Mouse (Mus musculus): ENCODE data around the gene Triap1. TPM values are rescaled to one million over a fixed set of nuclear protein-coding genes. Genes with fewer than 3 reads are reported as not detected.

Gene Triap1
- polyA plus RNA-seq, 1 experiment from 2014 or later, result 47.6 TPM

DNA sequence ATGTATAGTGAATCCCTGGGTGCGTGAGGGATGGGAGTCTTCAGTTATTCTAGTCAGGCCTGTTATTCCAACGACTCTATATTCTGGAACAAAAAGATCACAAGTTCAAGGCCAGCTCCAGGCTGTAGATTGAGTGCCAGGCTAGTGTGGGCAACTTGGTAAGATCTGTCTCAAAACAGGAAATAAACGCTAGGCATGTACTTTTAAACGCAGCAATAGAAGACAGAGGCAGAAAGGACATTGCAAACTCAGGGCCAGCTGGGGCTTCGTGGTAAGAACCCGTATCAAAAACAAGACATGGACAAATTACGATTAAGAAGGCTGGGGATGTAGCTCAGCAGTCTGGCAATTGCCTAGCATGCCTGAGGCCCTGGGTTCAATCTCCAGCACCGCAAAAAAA is 18.4 kb downstream of the Triap1 start:
- no peak overlapping the region for H3K4me3 ChIP-seq (ENCODE audit: control insufficient read depth in 1 of 2, insufficient read depth in 1 of 2, low read depth in 1 of 2, low read length in 2 of 2)
- H3K36me3 ChIP-seq (ENCODE audit: control insufficient read depth, insufficient read depth, low read length), result no peaks in the 10 kb centered on the region
- H3K27ac ChIP-seq (replicated peaks in 1 of 2; ENCODE audit: control insufficient read depth in 1 of 2, insufficient read depth in 1 of 2, low read depth in 2 of 2, low read length in 2 of 2), result no peak overlapping the region
- no peak overlapping the region for H3K9ac ChIP-seq (ENCODE audit: low read length)
- no peaks in the 10 kb centered on the region for H3K9me3 ChIP-seq (ENCODE audit: control insufficient read depth, low read length)
- WGBS, result 83% methylated on average over 8 of the region's 8 CpGs
- H3K4me2 ChIP-seq (ENCODE audit: low read length), result no peak overlapping the region
- no peak for ATAC-seq (ENCODE audit: insufficient number of reproducible peaks, insufficient read depth, low FRiP score, low read depth)
- H3K4me1 ChIP-seq (ENCODE audit: control insufficient read depth in 2 of 2, insufficient read depth in 2 of 2, low read length in 2 of 2), result no peaks in the 10 kb centered on the region
- no peaks in the 10 kb centered on the region for H3K27me3 ChIP-seq (ENCODE audit: control insufficient read depth, insufficient read depth, low read length)

DNA sequence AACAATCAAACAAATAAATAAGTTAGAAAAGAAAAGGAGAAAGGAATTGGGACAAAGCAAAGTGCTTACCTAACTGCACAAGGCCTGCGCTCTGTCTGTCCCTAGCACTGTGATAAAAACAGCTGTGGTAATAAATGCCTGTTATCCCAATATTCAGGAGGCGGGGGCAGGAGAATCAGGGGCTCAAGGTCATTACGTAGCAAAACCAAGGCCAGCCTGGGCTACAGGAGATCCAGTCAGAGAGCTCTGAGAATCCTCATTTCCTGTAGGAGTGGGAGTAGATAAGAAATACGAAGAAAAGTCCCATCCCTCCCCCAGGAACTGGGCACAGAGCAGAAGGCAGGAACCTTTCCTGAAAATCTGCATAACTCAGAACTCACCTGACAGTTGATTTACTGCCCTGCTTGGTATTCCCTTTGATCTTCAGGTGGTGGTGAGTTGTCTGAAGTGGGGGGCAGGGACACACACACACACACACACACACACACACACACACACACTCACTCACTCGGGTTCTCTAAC is 18.9 kb downstream of the Triap1 start:
- no peak for ATAC-seq (ENCODE audit: insufficient number of reproducible peaks, insufficient read depth, low FRiP score, low read depth)
- 56% methylated on average over 5 of the region's 5 CpGs for WGBS

DNA sequence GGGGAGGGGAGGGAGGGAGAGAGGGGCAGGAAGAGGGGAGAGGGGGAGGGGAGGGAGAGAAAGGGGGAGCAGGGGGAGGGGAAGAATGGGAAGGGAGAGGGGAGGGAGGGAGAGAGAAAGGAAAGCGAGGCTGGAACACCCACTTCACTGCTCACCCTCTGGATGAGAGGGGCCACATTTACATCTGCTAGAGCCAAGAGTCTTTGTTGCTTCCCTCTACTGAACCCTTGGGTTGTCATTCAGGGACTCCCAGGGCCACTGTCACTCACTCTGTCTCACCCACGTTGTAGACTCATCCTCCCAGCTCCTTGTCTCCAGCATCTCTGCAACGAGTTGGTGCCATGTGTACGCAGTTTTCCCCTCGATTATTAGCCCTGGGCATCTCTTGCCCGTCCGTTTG is 21.2 kb downstream of the Triap1 start:
- Histone ChIP-seq H3K27me3 (ENCODE audit: control insufficient read depth, insufficient read depth, low read length) (no peaks in the 10 kb centered on the region), H3K9ac (ENCODE audit: low read length) (no peak overlapping the region), H3K4me1 (ENCODE audit: control insufficient read depth in 2 of 2, insufficient read depth in 2 of 2, low read length in 2 of 2) (no peaks in the 10 kb centered on the region), H3K27ac (replicated peaks in 1 of 2; ENCODE audit: control insufficient read depth in 1 of 2, insufficient read depth in 1 of 2, low read depth in 2 of 2, low read length in 2 of 2) (no peak overlapping the region), H3K36me3 (ENCODE audit: control insufficient read depth, insufficient read depth, low read length) (no peaks in the 10 kb centered on the region), H3K4me2 (ENCODE audit: low read length) (no peak overlapping the region), H3K9me3 (ENCODE audit: control insufficient read depth, low read length) (no peaks in the 10 kb centered on the region), H3K4me3 (ENCODE audit: control insufficient read depth in 1 of 2, insufficient read depth in 1 of 2, low read depth in 1 of 2, low read length in 2 of 2) (no peak overlapping the region)
- ATAC-seq (ENCODE audit: insufficient number of reproducible peaks, insufficient read depth, low FRiP score, low read depth), result no peak
- WGBS, result 30% methylated on average over 7 of the region's 7 CpGs

More for the DNA sequence above, 18.9 kb downstream of the Triap1 start:
- no peaks in the 10 kb centered on the region for H3K4me1 ChIP-seq (ENCODE audit: control insufficient read depth in 2 of 2, insufficient read depth in 2 of 2, low read length in 2 of 2)
- H3K36me3 ChIP-seq (ENCODE audit: control insufficient read depth, insufficient read depth, low read length), result no peaks in the 10 kb centered on the region
- H3K9me3 ChIP-seq (ENCODE audit: control insufficient read depth, low read length), result no peaks in the 10 kb centered on the region
- H3K4me3 ChIP-seq (ENCODE audit: control insufficient read depth in 1 of 2, insufficient read depth in 1 of 2, low read depth in 1 of 2, low read length in 2 of 2), result no peak overlapping the region
- no peak overlapping the region for H3K9ac ChIP-seq (ENCODE audit: low read length)
- no peak overlapping the region for H3K4me2 ChIP-seq (ENCODE audit: low read length)
- H3K27me3 ChIP-seq (ENCODE audit: control insufficient read depth, insufficient read depth, low read length), result no peaks in the 10 kb centered on the region
- no peak overlapping the region for H3K27ac ChIP-seq (replicated peaks in 1 of 2; ENCODE audit: control insufficient read depth in 1 of 2, insufficient read depth in 1 of 2, low read depth in 2 of 2, low read length in 2 of 2)

DNA sequence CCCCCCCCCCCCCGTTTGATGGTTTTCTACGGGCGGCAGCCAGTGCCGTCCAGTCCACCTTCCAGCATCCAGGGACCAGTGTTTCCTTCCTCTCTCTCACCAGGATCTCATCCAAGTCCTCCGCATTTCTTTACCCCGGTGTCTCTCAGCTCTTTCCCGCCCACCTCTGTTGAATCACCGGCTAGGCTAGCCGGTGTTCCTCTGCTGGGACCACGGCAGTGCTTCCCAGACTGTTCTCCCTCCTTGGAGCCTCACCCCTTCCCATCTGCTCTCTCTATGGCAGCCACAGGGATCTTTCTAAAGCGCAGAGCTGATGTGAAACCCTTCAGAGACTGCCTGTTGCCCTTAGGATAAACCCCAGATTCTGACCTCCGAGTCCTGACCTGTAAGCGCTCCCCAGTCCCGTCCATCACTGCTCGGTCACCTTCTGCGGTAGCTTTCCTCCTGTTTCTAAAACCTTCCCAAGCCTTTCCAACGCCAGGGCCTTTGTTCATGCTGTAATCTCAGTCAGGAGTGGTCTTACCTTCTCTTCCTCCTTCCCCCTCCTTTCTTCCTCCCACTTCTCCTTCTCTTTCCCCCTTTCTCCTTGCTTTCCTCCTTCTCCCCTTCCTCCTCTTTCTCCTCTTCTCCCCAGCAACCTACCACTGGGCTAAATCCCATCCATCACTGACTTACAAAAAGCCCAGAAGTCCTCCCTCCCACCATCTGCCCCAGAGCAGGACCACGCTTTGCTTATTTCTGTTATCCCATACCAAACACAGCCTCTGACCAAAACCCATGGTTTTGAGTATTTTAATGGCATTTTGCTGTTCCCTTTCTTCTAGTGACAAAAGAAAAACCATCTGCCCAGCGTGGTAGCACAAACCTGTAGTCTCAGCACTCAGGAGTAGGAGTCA is 22.0 kb downstream of the Triap1 start:
- Histone ChIP-seq H3K9me3 (ENCODE audit: control insufficient read depth, low read length) (no peaks in the 10 kb centered on the region), H3K4me1 (ENCODE audit: control insufficient read depth in 2 of 2, insufficient read depth in 2 of 2, low read length in 2 of 2) (no peaks in the 10 kb centered on the region), H3K9ac (ENCODE audit: low read length) (no peak overlapping the region), H3K4me2 (ENCODE audit: low read length) (no peak overlapping the region), H3K4me3 (ENCODE audit: control insufficient read depth in 1 of 2, insufficient read depth in 1 of 2, low read depth in 1 of 2, low read length in 2 of 2) (no peak overlapping the region), H3K36me3 (ENCODE audit: control insufficient read depth, insufficient read depth, low read length) (no peaks in the 10 kb centered on the region), H3K27ac (replicated peaks in 1 of 2; ENCODE audit: control insufficient read depth in 1 of 2, insufficient read depth in 1 of 2, low read depth in 2 of 2, low read length in 2 of 2) (no peak overlapping the region), H3K27me3 (ENCODE audit: control insufficient read depth, insufficient read depth, low read length) (no peaks in the 10 kb centered on the region)
- ATAC-seq (ENCODE audit: insufficient number of reproducible peaks, insufficient read depth, low FRiP score, low read depth), result no peak
- WGBS, result 21% methylated on average over 19 of the region's 19 CpGs

DNA sequence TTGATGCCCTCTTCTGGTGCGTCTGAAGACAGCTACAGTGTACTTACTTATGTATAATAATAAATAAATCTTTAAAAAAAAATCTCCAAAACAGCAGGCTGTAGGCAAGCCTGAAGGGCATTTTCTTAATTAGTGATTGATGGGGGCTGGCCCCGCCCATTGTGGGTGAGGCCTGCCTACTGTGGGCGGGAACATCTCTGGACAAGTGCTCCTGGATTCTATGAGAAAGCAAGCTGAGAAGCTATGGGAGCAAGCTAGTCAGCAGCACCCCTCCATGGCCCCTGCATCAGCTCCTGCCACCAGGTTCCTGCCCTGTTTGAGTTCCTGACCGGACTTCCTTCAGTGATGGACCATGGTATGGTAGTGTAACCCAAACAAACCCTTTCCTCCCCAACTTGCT is 23.8 kb downstream of the Triap1 start:
- H3K27ac ChIP-seq (replicated peaks in 1 of 2; ENCODE audit: control insufficient read depth in 1 of 2, insufficient read depth in 1 of 2, low read depth in 2 of 2, low read length in 2 of 2), result no peak overlapping the region
- WGBS, result 86% methylated on average over 4 of the region's 4 CpGs
- no peak for ATAC-seq (ENCODE audit: insufficient number of reproducible peaks, insufficient read depth, low FRiP score, low read depth)

DNA sequence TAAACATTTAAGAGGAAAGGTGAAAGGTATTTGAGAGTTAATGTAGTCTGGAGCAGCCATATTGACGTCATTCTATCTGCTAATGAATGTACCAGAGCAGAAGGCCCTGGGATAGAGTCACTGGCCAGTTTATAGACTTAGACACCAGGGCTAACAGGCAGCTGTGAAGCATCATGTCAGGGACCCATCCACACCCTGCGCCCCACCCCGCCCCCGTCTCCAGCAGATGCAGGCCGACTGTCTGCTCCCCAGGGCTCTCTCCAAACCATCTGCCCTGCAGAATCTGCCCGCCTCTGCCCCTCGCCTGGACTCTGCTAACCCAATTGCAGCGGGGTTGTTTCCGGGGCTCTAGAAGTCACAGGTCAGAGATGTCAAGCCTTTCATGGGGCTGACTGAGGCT is 30.7 kb downstream of the Triap1 start:
- Histone ChIP-seq H3K36me3 (ENCODE audit: control insufficient read depth, insufficient read depth, low read length) (no peaks in the 10 kb centered on the region), H3K27ac (replicated peaks in 1 of 2; ENCODE audit: control insufficient read depth in 1 of 2, insufficient read depth in 1 of 2, low read depth in 2 of 2, low read length in 2 of 2) (no peak overlapping the region), H3K4me1 (ENCODE audit: control insufficient read depth in 2 of 2, insufficient read depth in 2 of 2, low read length in 2 of 2) (no peaks in the 10 kb centered on the region), H3K4me2 (ENCODE audit: low read length) (no peak overlapping the region), H3K9me3 (ENCODE audit: control insufficient read depth, low read length) (no peaks in the 10 kb centered on the region), H3K4me3 (ENCODE audit: control insufficient read depth in 1 of 2, insufficient read depth in 1 of 2, low read depth in 1 of 2, low read length in 2 of 2) (no peak overlapping the region), H3K9ac (ENCODE audit: low read length) (no peak overlapping the region), H3K27me3 (ENCODE audit: control insufficient read depth, insufficient read depth, low read length) (peaks cover 6% of the 10 kb centered on the region; the same call in 1 of the 2 replicates)
- WGBS, result 51% methylated on average over 9 of the region's 9 CpGs
- ATAC-seq (ENCODE audit: insufficient number of reproducible peaks, insufficient read depth, low FRiP score, low read depth), result no peak

More for the DNA sequence above, 23.8 kb downstream of the Triap1 start:
- Histone ChIP-seq H3K36me3 (ENCODE audit: control insufficient read depth, insufficient read depth, low read length) (no peaks in the 10 kb centered on the region), H3K4me3 (ENCODE audit: control insufficient read depth in 1 of 2, insufficient read depth in 1 of 2, low read depth in 1 of 2, low read length in 2 of 2) (no peak overlapping the region), H3K4me2 (ENCODE audit: low read length) (no peak overlapping the region), H3K4me1 (ENCODE audit: control insufficient read depth in 2 of 2, insufficient read depth in 2 of 2, low read length in 2 of 2) (no peaks in the 10 kb centered on the region), H3K9ac (ENCODE audit: low read length) (no peak overlapping the region), H3K9me3 (ENCODE audit: control insufficient read depth, low read length) (no peaks in the 10 kb centered on the region), H3K27me3 (ENCODE audit: control insufficient read depth, insufficient read depth, low read length) (no peaks in the 10 kb centered on the region)

DNA sequence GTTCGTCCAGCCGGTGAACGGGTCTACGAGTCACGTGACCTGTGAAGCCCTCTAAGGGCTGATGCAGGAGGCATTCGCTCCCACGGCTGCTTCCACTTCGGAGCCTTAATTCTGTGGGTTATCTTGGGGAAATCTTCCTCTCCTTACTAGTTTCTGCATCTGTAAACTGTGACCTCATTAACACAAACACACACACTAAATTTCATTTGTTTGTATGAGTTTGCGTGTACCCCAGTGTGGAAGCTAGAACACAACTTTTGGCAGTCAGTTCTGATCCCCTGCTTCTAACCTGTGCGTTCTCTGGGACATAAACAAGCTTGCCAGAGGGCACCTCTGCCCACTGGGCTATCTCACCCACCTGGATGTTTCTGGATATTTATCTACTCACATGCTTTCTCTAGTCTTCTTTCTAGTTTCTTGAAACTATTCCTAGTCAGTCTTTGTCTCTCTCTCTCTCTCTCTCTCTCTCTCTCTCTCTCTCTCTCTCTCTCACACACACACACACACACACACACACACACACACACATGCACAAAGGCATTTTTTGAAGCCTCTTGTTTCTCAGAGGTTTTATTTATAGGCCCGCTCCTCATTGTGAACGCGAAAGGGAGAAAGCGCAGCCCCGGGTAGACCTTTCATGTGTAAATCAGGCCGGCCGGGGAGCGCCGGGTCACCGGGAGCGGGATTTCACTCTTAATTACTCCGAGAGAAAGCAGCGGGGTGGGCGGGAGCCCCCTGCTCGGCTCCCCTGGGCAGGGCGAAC is 32.6 kb downstream of the Triap1 start:
- 22% methylated on average over 26 of the region's 26 CpGs for WGBS

More for the DNA sequence above, 32.6 kb downstream of the Triap1 start:
- Histone ChIP-seq H3K27ac (replicated peaks in 1 of 2; ENCODE audit: control insufficient read depth in 1 of 2, insufficient read depth in 1 of 2, low read depth in 2 of 2, low read length in 2 of 2) (no peak overlapping the region), H3K27me3 (ENCODE audit: control insufficient read depth, insufficient read depth, low read length) (peaks cover 6% of the 10 kb centered on the region; the same call in 1 of the 2 replicates), H3K4me3 (ENCODE audit: control insufficient read depth in 1 of 2, insufficient read depth in 1 of 2, low read depth in 1 of 2, low read length in 2 of 2) (peak overlapping the region; percentile 30 to 36), H3K9ac (ENCODE audit: low read length) (peak overlapping the region; percentile 73), H3K36me3 (ENCODE audit: control insufficient read depth, insufficient read depth, low read length) (no peaks in the 10 kb centered on the region), H3K4me2 (ENCODE audit: low read length) (peak overlapping the region; percentile 75), H3K4me1 (ENCODE audit: control insufficient read depth in 2 of 2, insufficient read depth in 2 of 2, low read length in 2 of 2) (no peaks in the 10 kb centered on the region), H3K9me3 (ENCODE audit: control insufficient read depth, low read length) (no peaks in the 10 kb centered on the region)
- ATAC-seq (ENCODE audit: insufficient number of reproducible peaks, insufficient read depth, low FRiP score, low read depth), result no peak
